In the genomic region with DNA sequence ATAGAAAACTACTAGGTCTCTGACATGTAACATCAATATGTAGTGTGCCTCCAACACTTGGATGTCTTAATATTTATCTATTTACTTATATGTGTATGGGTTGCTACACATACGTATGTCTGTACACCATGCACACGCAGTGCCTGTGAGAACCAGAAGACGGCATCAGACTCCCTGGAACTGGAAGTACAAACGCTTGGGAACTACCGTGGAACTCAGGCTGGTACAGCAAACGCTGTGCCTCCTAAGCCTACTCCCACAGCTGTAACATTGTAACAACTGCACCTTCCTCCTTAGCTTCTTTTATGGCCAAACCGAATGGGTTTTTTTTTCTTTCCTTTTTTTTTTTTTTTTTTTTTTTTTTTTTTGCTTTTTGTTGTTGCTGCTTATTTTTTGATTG, we compare ENCODE assay signal across 19 mouse cellular contexts. TPM values are rescaled to one million over a fixed set of nuclear protein-coding genes. Genes with fewer than 3 reads are reported as not detected.
DNase-seq lines count a peak whose midpoint lies in the region; ATAC-seq and TF ChIP-seq lines count a peak whose summit lies in the region.
"Had no signal": no experiment of that assay in that cellular context is flagged by ENCODE, and none has a peak within 500 bp of the region (broad histone marks: within the 10 kb centered on the region; RNA-seq: fewer than 3 reads in every experiment).

No protein-coding gene starts in this region.

- H3K9me3 ChIP-seq in lung, postnatal 0 days (ENCODE audit: low read length) = no peaks in the 10 kb centered on the region
- H3K9me3 ChIP-seq: embryonic facial prominence, embryonic 10.5 days; forebrain, embryonic 12.5 days; heart, embryonic 10.5 days; hindbrain, embryonic 13.5 days had no signal

- no peaks in the 10 kb centered on the region for H3K4me1 ChIP-seq in lung, postnatal 0 days (ENCODE audit: insufficient read depth, low read depth, low read length)
- H3K4me1 ChIP-seq: forebrain, embryonic 12.5 days had no signal

- H3K36me3 ChIP-seq in lung, postnatal 0 days (ENCODE audit: insufficient read depth, low read length) = no peaks in the 10 kb centered on the region
- H3K36me3 ChIP-seq: embryonic facial prominence, embryonic 10.5 days; forebrain, embryonic 12.5 days; heart, embryonic 10.5 days; hindbrain, embryonic 13.5 days had no signal

- H3K4me3 ChIP-seq in lung, postnatal 0 days (ENCODE audit: low read depth, low read length) = no peak overlapping the region
- H3K4me3 ChIP-seq: embryonic facial prominence, embryonic 10.5 days; forebrain, embryonic 12.5 days; heart, embryonic 10.5 days; hindbrain, embryonic 13.5 days had no signal

- peak; percentile 85 for ATAC-seq in frontal cortex, adult (ENCODE audit: low TSS enrichment)
- no peak for ATAC-seq in lung, postnatal 0 days
- ATAC-seq in CD4-positive, CD25-positive, alpha-beta regulatory T cell, adult 4 months = no peak
- ATAC-seq: inflammation-experienced regulatory T-cells, adult 6 months had no signal

- intact Hi-C loops in left cerebral cortex, postnatal 14 days (cut with DNase I) = no loop called here
- intact Hi-C loops in left cerebral cortex, postnatal 36 days (cut with DNase I) = no loop called here

- H3K27me3 ChIP-seq in lung, postnatal 0 days (replicated peaks; ENCODE audit: insufficient read depth, low read length) = no peaks in the 10 kb centered on the region
- H3K27me3 ChIP-seq: hindbrain, embryonic 13.5 days had no signal

- DNase-seq in frontal cortex, postnatal 25 days (ENCODE audit: low spot score in 2 of 2) = no peak
- DNase-seq in left cerebral cortex, postnatal 14 days (ENCODE audit: low spot score in 2 of 2) = peak; percentile 17 to 38
- no peak for DNase-seq in left cerebral cortex, postnatal 36 days (ENCODE audit: low spot score in 2 of 2)
- peak; percentile 48 for DNase-seq in R1 (ENCODE audit: low read depth, low spot score)
- peak; percentile 50 for DNase-seq in testis, postnatal 10 days (ENCODE audit: low spot score)
- DNase-seq in lung, postnatal 0 days (ENCODE audit: low spot score) = no peak
- DNase-seq: cerebellum, adult 8-10 months; gastrocnemius, postnatal 25 days; lung, adult 2 months; lung, postnatal 4 days; right cerebral cortex, postnatal 25 days; thymus, postnatal 25 days had no signal

- no peak overlapping the region for H3K27ac ChIP-seq in lung, postnatal 0 days (ENCODE audit: low read length)
- H3K27ac ChIP-seq: embryonic facial prominence, embryonic 10.5 days; forebrain, embryonic 12.5 days; heart, embryonic 10.5 days; hindbrain, embryonic 13.5 days had no signal

- WGBS in lung, postnatal 0 days = 79% methylated on average over 7 of the region's 7 CpGs

- TF ChIP-seq EP300 in lung, postnatal 0 days (IDR thresholded peaks at IDR 0.05) = no peak

- no peak for TF ChIP-seq CTCF in lung, postnatal 0 days (IDR thresholded peaks at IDR 0.05)

- H3K9ac ChIP-seq in lung, postnatal 0 days (replicated peaks; ENCODE audit: low read depth) = no peak overlapping the region
- H3K9ac ChIP-seq: forebrain, embryonic 12.5 days; hindbrain, embryonic 13.5 days had no signal

- H3K4me2 ChIP-seq in lung, postnatal 0 days (replicated peaks; ENCODE audit: low read depth, low read length) = no peak overlapping the region
- H3K4me2 ChIP-seq: forebrain, embryonic 12.5 days; hindbrain, embryonic 13.5 days had no signal

RNA-seq across cellular contexts. Expression of gene C2cd5, which starts 10.4 kb away (rescaled TPM):
- total RNA-seq in left cerebral cortex, postnatal 14 days (2021) = 10 to 100 TPM; 69.6 to 73.5 TPM
- 100 to 1,000 TPM in 1 of 2 experiments, 10 to 100 TPM in 1; 75.8 to 109 TPM for total RNA-seq in left cerebral cortex, postnatal 36 days (2021)
- polyA plus RNA-seq in lung, postnatal 0 days (2015; fragmentation: Nextera tagmentation; extraction: Ambion mirVana) = 8.7 and 9.0 TPM in 2 replicates
- polyA plus RNA-seq in CD4-positive, CD25-positive, alpha-beta regulatory T cell, adult 4 months (2017; shearing (Covaris generic)) = 100 to 1,000 TPM in 1 of 2 experiments, 10 to 100 TPM in 1; 68.3 to 103 TPM

RNA-seq across cellular contexts. Expression of gene Etnk1, which starts 56.6 kb away (rescaled TPM):
- total RNA-seq in left cerebral cortex, postnatal 14 days (2021) = 100 to 1,000 TPM; 161 to 170 TPM
- total RNA-seq in left cerebral cortex, postnatal 36 days (2021) = 100 to 1,000 TPM; 167 to 193 TPM
- polyA plus RNA-seq in lung, postnatal 0 days (2015; fragmentation: Nextera tagmentation; extraction: Ambion mirVana) = 11.1 and 12.6 TPM in 2 replicates
- 10 to 100 TPM; 24.4 to 38.9 TPM for polyA plus RNA-seq in CD4-positive, CD25-positive, alpha-beta regulatory T cell, adult 4 months (2017; shearing (Covaris generic))

Comparison
In these comparisons a context has a peak if more than half of its experiments do, and no peak if none do; other contexts are left out.
1. DNase-seq: peak in left cerebral cortex, postnatal 14 days (2 of 2), R1 (single experiment) and testis, postnatal 10 days (single experiment); none in frontal cortex, postnatal 25 days (0 of 2), left cerebral cortex, postnatal 36 days (0 of 2) and lung, postnatal 0 days (single experiment).